Mouse (Mus musculus) small intestine, adult 2 months (tissue): ENCODE measurements around the gene Vtcn1.

Experiments used
- CTCF ChIP-seq: fragments of 200-500 bp; IDR thresholded peaks from 2 replicates; pipeline ENCODE4 v1.5.1; 2012; ENCODE audit warnings: low read depth, mild to moderate bottlenecking, control low read depth, inconsistent platforms, low read length, moderate library complexity, mixed read lengths; ENCODE audit not compliant: insufficient replicate concordance, insufficient read length; ENCODE audit errors: extremely low read depth
- POLR2A ChIP-seq: fragments of 200-500 bp; IDR thresholded peaks from 2 replicates; pipeline ENCODE4 v1.6.1; 2012; ENCODE audit warnings: low read depth, mild to moderate bottlenecking, control low read depth, inconsistent platforms, low read length, moderate library complexity

DNA sequence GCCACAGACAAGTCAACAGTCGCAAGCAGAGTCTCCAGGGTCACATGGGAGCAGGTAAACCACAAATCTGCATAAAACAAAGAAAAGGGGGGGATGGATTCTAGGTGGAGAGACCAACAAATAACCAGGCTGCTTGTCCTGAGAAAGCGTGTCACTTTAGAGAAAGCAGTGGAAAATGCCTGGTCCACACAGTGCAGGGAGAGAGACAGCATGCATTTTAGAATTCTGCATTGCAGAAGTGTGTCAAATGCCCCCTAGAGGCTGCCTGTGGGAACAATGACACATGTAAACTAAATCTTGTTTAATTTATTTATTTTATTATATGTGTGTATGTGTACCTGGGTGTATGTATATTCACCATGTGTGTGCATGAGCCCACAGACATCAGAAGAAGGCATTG is 4.0 kb upstream of the Vtcn1 start:
- TF ChIP-seq POLR2A (no peak), CTCF (no peak)
